Mouse (Mus musculus) cerebellum, adult (tissue): ENCODE measurements around the gene Bcl10.
"Not testable (repeated sequence)": the region's sequence is repeated elsewhere in the genome, so short reads cannot be mapped to it uniquely, and the experiment has no call there.

Source experiments
- ATAC-seq: cut with Nextera tagmentation; 2 replicates; pipeline ENCODE4 v1.9.2; 2017; ENCODE audit warnings: mild to moderate bottlenecking, moderate library complexity, mixed read lengths; ENCODE audit not compliant: insufficient number of reproducible peaks, low FRiP score, low TSS enrichment

Bcl10 gene

DNA sequence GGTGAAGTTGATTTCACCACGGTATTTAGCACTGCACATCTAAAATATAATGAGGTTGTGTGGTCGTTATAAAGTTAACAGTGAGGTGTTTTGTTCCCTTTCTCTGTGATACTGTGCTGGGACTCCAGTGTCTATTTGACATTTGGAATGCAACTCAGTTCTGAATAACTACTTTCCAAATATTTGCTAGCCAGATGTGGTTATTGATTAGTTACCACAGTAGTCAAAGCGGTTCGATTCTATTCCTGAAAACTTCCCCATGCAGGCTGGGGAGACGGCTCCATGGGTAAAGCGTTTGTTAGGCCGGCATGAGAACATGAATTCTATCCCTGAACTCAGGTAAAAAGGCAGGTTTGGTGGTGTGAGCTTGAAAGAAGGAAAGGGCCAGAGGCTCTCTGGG, 10.1 kb upstream of the Bcl10 start:
- no peak for ATAC-seq

DNA sequence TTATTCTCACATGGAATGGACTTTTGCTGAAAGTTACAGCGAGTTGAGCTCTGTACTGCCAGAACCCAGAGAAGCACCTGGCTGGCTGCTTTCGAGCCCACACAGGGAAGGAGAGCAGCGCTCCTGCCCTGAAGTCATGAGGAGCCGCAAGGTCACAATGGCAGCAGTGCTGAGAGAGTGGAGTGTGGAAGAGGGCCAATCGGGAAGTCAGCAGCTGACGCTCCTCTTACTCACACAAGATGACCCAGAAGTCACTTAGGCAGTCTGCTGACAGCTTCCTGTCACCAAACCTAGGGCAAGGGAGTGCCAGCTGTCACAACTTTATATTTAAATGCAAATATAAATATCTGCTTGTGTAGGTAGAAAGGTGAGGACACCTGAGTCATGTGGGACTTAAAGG, 9.3 kb upstream of the Bcl10 start:
- ATAC-seq = no peak

DNA sequence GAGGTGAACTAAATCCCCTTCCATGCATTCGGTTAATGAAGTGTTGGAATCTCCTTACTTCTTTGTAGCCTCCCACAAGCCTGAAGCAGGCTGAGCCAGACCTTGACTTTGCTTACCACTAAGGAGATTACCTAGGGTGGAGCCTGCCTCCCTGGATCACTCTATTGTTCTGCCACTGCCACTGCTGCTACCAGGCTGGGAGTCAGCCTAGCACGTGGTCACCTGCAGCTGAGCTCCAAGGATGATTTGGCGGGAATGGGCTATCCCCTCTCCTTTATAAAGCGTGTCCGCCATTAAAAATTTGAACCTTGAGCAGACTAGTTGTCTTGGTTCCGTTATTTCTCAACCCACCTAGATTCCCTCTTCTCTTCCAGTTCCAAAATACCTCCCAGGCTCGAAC, 8.7 kb upstream of the Bcl10 start:
- ATAC-seq = not testable (repeated sequence)

DNA sequence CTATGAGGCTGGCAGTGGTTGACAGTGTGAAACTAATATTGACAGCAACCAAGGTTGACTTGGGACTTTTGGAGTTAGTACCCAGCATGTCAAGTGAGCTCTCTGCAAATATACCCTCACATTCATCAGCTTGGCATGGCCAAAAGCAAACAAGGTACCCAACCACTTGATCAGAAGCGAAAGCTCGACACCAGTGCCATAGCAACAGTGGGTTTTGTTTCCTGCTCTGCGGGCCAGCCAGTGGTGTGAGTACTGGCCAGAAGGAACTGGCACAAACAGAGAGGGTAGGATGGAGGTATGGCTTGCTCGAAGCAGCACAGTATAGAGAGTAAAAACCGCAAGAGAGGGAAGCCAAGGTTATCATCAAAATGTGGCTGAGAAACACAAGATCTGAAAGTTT, 6.2 kb upstream of the Bcl10 start:
- ATAC-seq = no peak

DNA sequence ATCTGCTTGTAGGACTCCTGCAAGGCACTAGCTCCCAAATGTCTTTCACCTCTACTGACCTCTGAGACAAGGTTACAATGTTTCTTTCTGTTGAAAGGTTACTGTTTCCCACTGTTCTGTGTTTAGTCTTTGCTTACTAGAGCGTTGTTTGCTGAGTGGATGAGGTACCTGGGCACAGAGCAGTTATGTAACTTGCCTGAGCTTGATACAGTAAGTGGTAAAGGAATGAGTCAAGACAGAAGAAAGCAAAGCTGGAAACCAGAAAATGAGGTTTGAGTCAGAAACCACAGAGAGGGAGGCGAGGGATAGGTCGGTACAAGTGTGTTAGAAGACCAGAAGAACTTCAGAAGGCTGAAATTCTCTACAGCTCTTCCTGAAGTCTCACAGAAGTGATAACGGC, 5.8 kb upstream of the Bcl10 start:
- no peak for ATAC-seq

DNA sequence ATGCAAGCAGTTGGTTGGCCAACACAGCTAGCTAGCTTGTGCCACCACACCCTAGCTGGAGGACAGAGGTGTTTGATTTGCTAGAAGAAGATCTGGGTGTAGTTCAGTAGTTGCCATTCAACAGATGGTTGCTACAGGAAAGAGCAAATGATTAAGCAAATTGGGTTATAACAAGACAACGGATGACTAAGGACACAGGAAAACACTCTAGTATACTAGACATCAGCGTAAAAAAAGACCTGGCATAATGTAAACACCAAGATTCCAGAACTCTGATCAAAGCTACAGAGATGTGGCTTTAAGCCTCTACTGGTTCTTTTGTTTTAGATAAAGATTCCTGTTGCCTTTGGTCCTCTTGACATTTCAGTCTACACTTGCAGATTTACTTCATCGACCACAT, 367 bp downstream of the Bcl10 start:
- ATAC-seq = no peak

DNA sequence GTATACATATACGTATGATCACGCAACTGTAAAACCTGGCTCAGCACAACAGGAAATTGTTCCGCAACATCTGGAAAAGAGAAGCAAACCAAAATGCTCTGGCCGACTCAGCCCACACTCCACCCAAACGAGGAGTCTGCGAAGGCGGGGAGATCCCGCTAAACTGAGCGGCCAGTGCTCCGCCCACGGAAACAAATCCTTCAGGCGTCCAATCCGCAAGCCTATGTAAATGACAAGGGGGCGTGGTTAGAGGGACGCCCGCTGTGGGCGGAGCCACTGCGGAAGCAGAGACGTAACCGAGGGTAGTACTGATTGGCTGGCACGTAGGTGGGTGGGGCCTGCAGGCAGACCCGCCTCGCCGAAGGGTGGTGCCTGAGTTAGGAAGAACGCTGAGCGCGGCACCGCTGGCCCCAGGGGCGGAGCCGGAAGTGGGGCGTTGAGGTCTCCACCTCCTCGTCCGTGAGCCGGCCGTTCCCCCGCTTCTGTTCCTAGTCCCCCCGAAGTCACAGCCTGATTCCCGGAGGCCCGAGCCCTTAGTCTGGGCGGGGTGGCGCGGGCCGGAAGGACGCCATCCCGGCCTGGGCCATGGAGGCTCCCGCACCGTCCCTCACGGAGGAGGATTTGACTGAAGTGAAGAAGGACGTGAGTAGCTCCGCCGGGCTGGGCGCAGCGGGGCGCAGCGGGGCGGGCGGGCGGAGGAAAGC, 1.4 kb downstream of the Bcl10 start:
- peak; percentile 96 for ATAC-seq

DNA sequence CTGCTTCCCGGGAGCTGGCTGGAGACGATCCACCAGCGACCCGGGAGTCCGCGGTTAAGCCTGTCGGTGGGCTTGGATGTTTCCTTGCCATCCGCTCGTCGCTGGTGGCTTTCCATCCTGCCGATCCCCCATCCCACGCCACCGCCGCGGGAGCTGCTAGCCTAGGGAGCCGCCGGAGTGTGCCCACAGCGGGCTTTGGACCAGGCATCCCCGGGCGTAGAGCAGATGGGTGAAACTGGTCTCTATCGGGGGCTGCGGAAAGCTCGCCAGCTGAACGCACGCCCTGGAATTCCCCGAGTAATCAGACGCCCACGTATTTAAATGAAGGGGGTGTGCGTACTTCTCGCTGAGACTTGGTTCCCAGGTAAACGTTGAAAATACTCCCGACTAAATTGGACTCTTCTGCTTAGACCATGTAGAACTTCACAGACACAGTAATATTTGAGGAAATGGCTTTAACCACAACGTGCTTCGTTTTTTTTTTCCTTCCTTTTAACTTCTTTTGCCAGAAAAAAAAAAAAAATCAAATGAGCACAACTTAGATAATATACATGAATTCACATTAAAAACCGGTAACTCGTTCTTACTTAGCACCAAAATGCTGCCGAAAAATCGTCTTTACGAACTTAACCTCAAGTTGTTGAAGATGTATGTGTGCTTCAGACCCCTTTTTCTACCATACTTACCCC, 2.2 kb downstream of the Bcl10 start:
- ATAC-seq = peak; percentile 8

DNA sequence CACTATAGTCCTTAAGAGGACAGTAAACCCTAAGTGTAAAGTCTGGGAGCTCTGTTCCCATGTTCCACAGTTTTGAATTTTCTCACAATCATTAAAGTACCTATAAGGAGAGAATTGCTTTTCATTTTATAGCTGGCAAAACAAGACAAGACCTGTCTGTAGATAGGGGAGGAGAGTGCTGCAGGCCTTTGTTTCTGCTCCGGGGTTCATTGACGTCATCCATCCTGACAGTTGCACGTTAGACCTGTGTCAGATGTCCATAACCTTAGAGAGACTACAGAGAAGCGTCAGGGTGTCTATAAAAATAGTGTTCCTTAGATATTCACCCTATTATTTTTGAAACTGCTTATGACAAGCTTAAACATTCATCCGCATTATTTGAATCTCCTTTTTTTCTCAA, 2.9 kb downstream of the Bcl10 start:
- ATAC-seq = no peak

DNA sequence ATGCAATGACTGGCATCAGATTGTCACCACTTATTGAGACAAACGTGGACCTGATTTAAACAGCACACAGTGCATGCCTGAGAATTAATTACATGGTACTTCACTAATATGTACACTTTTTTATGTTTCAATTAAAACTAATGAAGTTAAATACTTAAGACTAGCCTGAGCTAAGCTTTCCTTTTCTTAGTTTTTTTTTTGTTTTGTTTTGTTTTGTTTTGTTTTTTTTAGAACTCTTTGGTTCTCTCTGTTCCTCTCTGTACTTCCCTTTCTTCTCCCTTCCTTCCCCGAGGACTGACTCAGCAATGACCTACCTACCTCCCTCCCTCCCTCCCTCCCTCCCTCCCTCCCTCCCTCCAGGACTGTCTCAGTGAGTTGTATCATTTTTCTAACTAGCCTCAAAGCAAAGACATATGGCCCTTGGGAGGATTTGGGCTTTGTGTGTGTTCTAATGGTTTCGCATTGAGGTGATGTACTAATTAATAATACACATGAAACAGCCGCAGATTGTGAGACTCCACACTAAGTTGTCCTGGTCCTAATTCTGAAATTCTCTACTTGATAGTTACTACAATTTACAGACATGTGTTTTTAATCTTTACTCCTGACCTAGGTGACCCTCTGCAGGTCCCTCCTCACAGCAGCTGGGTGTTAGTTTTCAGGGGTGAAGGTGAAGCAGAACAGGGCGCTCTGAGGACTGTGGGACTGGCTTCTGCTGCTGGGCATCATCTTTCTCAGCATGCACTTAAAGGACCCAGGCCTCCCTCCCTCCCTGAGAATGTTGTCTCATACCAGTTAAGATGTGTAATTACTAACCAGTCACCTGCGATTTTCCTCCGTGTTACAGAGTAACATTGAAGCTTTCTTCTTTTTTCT, 7.2 kb downstream of the Bcl10 start:
- no peak for ATAC-seq

DNA sequence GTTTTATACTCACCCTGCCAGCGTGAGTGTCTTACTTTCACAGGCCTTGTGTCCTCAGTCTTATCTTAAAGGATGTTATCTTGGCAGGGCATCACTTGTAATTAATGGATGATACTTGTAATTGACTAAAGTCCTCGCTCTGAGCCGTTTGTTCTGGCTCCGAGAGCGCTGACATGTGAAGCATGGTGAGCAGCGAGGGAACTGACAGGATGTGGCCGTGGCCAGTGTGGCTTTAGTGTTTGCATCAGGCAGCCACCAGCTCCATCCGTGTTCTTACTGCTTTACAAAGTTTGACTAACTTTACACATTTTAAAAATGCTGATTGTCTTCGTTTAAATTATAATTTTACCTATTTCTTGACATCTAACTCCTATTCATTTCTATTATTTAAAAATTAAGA, 11.2 kb downstream of the Bcl10 start:
- ATAC-seq = no peak

DNA sequence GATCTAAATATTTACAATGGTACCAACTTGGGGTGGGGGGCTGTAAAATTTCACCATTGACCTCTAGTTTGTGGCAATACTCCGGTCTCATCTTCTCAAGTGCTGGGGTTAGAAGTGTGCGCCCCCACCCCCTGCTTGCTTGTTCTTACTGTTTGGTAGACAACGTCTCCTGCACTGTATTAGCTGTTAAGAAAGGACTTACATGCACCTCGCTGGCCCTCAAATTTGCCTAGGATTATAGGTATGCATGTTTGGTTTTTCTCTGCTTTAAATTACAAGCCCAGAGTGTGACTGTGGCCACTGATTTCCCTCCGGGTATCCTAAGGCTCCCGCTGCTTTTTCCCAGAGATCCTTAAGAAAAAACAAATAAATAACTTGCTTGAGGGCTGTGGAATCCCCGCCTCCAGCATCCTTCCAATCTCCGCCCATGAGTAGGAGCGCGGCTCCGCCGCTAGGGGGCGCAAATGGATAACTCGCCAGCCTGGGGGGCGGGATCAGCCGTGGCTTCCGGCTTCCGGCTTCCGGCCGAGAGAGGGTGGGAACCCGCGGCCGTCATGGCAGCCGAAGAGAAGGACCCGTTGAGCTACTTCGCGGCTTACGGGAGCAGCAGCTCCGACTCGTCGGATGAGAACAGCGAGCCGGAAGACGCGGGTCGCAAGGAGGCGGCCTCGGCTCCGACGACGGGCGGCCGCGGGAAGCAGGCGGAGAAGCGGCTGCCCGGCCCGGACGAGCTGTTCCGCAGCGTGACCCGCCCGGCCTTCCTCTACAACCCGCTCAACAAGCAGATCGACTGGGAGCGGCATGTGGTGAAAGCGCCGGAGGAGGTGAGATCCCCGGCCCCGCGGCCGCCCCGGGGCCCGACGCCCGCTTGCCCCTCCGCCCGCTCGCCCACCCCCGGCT, 15.2 kb downstream of the Bcl10 start, which contains the start of gene 2410004B18Rik:
TSS of gene 2410004B18Rik (plus strand) at position 510 of the 900 bp plus-strand sequence.
- ATAC-seq = peak; percentile 89

DNA sequence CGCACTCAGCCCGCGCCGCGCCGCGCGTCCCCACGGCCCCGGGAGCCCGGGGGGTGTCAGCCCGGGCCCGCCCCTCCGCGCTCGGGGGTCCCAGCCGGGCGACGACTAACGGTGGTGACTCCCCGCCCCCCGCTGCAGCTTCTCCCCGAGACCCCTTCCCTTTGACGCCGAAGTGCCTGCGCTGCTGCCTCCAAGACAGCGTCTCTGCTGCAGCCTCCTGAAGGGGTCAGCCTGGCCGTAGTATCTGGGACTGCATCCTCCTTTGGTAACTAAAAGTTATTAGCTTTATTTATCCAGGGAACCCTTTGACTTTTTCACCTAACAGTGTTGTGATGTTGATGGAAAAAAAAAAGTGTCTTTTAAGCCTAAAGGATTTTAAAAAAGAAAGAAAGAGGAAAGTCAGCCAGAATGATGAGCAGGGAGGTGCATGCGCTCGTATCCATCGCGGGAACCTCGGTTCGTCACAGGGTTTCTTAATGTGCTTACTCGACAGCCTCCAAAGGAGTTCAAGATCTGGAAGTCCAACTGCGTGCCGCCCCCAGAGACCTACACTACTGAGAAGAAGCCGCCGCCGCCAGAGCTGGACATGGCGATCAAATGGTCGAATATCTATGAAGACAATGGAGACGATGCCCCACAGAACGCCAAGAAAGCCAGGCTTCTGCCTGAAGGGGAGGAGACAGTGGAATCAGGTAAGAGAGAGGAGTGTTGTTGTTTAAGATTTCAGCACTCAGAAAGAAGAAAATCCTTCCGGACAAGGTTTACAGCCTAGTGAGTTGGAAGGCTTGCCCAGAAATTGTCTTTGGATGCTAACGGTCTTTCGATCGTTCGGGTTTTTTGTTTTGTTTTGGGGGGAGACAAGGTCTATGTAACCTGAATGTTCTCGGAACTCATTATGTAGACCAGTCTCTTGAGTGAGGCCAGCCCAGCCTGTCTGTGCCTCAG, 16.1 kb downstream of the Bcl10 start:
- peak; percentile 21; the same call in 1 of the 2 replicates for ATAC-seq

DNA sequence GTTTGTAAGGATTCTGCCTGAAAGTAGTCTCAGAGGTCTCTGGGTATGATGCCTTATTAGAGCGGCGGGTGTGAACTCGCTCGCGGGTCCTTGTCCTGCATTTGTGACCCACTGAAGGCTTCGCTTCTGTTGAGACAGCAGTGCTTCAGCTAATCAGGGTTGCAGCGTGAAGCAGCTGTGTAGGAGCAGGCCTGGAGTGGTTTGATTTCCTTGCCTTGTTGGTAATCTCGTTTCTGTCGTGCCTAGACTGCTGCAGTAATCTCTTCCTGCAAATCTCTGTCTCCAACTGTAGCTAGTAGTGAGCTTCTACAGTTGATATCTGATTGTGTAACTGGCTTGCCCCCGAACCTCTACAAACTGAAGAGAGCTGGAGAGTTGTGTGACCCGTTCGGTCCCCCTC, 16.8 kb downstream of the Bcl10 start:
- no peak for ATAC-seq

DNA sequence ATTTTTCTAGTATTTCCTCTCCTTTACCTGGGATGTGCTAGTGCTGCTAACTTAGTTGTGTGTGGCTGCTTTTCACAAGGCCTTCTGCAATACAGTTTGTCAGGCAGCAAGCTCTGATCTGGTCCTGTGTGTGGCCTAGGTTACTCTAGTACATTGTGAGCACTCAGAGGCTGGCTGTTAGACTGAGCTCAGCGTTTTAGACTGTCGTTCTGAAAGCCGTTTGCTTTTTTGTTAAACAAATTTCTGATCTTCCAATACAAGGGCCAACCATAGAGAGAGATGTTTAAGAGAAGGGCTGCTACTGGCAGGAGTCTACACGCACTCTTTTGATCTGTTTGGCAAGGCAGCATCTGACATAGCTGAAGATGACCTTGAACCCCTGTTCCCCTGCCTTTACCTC, 17.4 kb downstream of the Bcl10 start:
- ATAC-seq = no peak

DNA sequence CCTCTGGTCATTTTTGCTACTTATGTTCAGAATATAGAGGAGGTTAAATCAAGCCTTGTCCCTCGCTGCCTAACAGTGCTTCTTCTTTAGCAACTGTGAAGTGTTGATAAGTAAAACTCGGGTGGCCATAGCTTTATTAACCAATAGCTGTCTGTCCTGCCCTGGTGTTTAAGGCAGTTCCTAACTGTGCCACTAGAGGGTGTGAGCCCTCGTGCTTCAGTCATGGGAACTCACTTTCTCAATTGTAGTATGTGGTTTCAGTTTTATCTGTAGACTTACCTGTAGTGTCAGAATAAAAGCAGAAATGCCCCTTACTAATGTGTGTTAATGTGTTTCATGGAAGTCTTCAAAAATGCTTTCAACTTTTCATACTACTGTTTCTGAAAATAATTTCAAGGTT, 19.4 kb downstream of the Bcl10 start:
- ATAC-seq = no peak

DNA sequence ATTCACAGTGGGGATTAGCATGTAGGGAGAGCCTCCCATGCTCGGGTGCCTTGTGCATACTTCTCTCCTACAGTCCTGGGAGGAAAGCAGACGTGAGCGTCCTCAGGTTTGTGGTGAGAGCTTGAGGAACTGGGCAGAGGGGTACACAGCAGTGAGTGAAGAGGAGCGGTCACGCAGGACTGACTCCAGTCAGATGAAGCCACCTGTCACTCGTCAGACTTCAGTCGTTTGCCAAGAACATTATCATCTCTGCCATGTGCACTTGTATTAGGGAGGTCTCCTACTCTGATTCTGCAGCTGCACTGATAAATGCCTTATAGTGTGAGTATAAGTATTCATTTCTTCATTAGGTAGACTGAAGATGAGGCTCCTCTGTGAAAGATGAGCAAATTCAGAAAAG, 21.7 kb downstream of the Bcl10 start:
- no peak for ATAC-seq

DNA sequence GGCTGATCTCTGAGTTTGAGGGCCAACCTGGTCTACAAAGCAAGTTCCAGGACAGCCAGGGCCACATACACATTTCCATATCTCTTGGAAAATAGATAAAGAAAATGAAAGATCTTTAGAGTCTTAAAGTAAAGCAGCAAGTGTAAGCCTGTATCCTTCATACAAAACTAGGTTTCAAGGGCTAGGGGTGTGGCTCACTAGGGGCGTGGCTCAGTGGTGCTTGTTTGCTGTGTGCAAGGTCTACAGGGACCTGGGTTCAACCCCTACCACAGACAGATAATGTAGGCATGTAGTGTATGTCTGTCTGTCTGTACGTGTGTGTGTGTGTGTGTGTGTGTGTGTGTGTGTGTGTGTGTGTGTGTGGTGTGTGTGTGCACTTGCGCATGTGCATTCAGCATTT, 23.3 kb downstream of the Bcl10 start:
- ATAC-seq = no peak

DNA sequence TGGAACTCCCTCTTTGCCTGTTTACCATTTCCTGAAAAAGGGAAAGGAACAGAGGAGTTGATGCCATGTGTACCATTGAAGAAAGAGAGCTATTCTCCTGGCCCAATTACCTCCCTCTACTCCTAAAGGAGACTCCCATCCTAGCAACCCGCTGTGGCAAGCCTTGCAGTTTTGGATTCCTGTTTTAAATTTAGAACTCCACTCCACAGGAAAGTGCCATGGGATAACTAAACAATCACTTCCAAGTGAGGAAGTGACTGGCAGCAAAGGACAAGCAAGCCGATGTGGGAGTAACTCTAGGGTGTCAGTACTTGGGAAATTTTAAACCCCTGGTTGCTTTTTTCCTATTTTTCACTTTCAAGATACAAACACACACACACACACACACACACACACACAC, 24.1 kb downstream of the Bcl10 start:
- ATAC-seq = no peak
